Mouse (Mus musculus): ENCODE measurements around the gene Cyp4f37. TPM values are rescaled to one million over a fixed set of nuclear protein-coding genes. Genes with fewer than 3 reads are reported as not detected.

Gene Cyp4f37
- total RNA-seq, 2 experiments from 2014 or later, result 1.1 TPM; not detected in 1

DNA sequence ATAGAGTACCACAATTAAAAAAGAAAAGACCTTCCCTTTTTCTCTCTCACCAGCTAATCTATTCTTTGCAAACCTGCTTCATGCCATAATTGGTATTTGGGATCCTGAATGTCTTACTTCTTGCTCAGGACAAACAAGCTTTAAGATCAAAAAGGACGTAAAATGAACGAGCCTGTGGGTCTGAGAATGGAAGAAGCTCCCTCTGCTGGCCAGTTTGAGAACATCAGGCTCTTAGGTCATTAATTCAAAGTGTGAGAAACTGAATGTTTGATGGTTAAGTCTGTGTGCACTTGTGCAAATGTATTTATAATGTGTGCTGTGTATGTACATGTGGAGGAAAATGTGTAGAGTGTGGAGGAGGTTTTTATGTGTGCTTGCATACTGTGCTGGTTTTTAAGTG, 59.3 kb downstream of the Cyp4f37 start:
- ATAC-seq (ENCODE audit: poor library complexity, severe bottlenecking), result peak; percentile 47; the same call in 1 of the 2 replicates

DNA sequence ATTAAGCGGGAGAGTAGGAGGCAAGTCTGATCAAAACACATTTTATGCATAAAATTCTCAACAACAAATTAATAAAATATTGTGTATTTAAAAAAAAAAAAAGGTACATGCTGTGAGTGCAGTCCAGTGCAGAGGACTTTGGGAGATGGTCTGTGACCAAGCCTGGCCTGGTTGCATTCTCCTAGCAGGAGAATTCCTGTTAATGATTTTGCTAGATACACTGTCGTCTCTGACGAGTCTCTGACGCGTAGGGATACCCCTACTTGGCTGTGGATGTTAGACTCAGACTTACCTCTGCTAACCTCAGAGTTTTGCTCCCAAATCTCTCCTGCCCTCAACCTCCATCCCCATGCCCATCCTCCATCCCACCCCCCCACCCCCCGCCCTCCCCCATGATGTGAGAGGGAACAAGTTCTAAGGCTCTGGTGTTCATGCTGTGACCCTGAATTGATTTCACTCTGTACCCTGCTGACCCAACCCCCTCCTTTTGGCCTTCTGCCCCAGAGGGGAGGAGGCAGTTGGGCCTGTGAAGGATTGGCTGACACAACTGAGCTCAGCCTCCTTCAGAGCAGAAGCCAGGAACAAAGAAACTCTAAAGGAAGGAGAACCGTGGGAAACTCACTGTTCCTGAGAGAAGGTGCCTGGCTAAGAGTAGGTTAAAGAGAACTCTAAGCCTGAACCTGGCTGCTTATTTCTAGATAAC, 64.1 kb downstream of the Cyp4f37 start, which contains the start of gene Cyp4f15:
TSS of gene Cyp4f15 (plus strand) at position 580 of the 703 bp plus-strand sequence.
- ATAC-seq (ENCODE audit: poor library complexity, severe bottlenecking), result no peak

Other genes with a start within 250 kb of the Cyp4f37 start
- gene Wiz, start 231.9 kb upstream of the Cyp4f37 start, total RNA-seq (2015), result 17.2 and 23.0 TPM in 2 replicates
- 4.9 and 5.9 TPM in 2 replicates for gene Wiz, start 231.9 kb upstream of the Cyp4f37 start, total RNA-seq (2017)
- 52.9 and 54.4 TPM in 2 replicates for gene Rasal3, start 217.7 kb upstream of the Cyp4f37 start, total RNA-seq (2015)
- 19.5 and 25.7 TPM in 2 replicates for gene Rasal3, start 217.7 kb upstream of the Cyp4f37 start, total RNA-seq (2017)
- gene Pglyrp2, start 197.1 kb upstream of the Cyp4f37 start, total RNA-seq (2015), result 1.7 and 2.0 TPM in 2 replicates
- 1.4 and 2.2 TPM in 2 replicates for gene Pglyrp2, start 197.1 kb upstream of the Cyp4f37 start, total RNA-seq (2017)
- not detected in 2 replicates for gene Cyp4f39, start 168.6 kb upstream of the Cyp4f37 start, total RNA-seq (2015)
- gene Cyp4f39, start 168.6 kb upstream of the Cyp4f37 start, total RNA-seq (2017), result not detected in 2 replicates
- 0.36 and 0.38 TPM in 2 replicates for gene Cyp4f17, start 115.3 kb upstream of the Cyp4f37 start, total RNA-seq (2015)
- gene Cyp4f17, start 115.3 kb upstream of the Cyp4f37 start, total RNA-seq (2017), result 0.66 and 0.98 TPM in 2 replicates
- gene Cyp4f16, start 84.8 kb upstream of the Cyp4f37 start, total RNA-seq (2015), result 25.2 and 28.3 TPM in 2 replicates
- 19.0 and 39.0 TPM in 2 replicates for gene Cyp4f16, start 84.8 kb upstream of the Cyp4f37 start, total RNA-seq (2017)
- gene Cyp4f40, start 37.6 kb downstream of the Cyp4f37 start, total RNA-seq (2015), result not detected in 2 replicates
- not detected in 2 replicates for gene Cyp4f40, start 37.6 kb downstream of the Cyp4f37 start, total RNA-seq (2017)
- not detected in 2 replicates for gene Cyp4f15, start 64.3 kb downstream of the Cyp4f37 start, total RNA-seq (2015)
- not detected in 2 replicates for gene Cyp4f15, start 64.3 kb downstream of the Cyp4f37 start, total RNA-seq (2017)
- gene Zfp871, start 167.0 kb downstream of the Cyp4f37 start, total RNA-seq (2015), result 45.8 and 49.6 TPM in 2 replicates
- 26.5 and 29.9 TPM in 2 replicates for gene Zfp871, start 167.0 kb downstream of the Cyp4f37 start, total RNA-seq (2017)
- gene Zfp811, start 188.6 kb downstream of the Cyp4f37 start, total RNA-seq (2015), result not detected in 2 replicates
- gene Zfp811, start 188.6 kb downstream of the Cyp4f37 start, total RNA-seq (2017), result 0.18 TPM in 1 of 2 replicates, not detected in the other
- gene Zfp799, start 209.0 kb downstream of the Cyp4f37 start, total RNA-seq (2015), result 2.4 and 3.2 TPM in 2 replicates
- gene Zfp799, start 209.0 kb downstream of the Cyp4f37 start, total RNA-seq (2017), result 2.6 and 3.3 TPM in 2 replicates

All from megakaryocyte, adult 5-6 weeks (primary cell).